Mouse (Mus musculus): Measurements from ENCODE around the gene Wnt11.

The Wnt11 gene

GRCm38 (mm10) chr7:98867794-98868150 is 32.9 kb downstream of the Wnt11 start:
- no peak for DNase-seq

GRCm38 (mm10) chr7:98869070-98869469 is 34.2 kb downstream of the Wnt11 start:
- DNase-seq = peak in 1 of 2 experiments; percentile 21

GRCm38 (mm10) chr7:98870791-98871190 is 35.9 kb downstream of the Wnt11 start:
- DNase-seq = no peak

GRCm38 (mm10) chr7:98871882-98872281 is 37.0 kb downstream of the Wnt11 start:
- no peak for DNase-seq

GRCm38 (mm10) chr7:98873316-98873715 is 38.4 kb downstream of the Wnt11 start:
- no peak for DNase-seq

- DNase-seq = peak; percentile 42 to 51
Observed at GRCm38 (mm10) chr7:98874411-98874951, 39.6 kb downstream of the Wnt11 start.

- peak; percentile 36 to 59 for DNase-seq
Observed at GRCm38 (mm10) chr7:98875390-98875990, 40.6 kb downstream of the Wnt11 start.

GRCm38 (mm10) chr7:98876119-98876518 is 41.2 kb downstream of the Wnt11 start:
- DNase-seq = peak; percentile 35 to 53

GRCm38 (mm10) chr7:98879176-98879575 is 44.3 kb downstream of the Wnt11 start:
- no peak for DNase-seq

GRCm38 (mm10) chr7:98881887-98882286 is 47.0 kb downstream of the Wnt11 start:
- DNase-seq = no peak

GRCm38 (mm10) chr7:98887811-98888261 is 52.9 kb downstream of the Wnt11 start:
- DNase-seq = no peak

GRCm38 (mm10) chr7:98888810-98889209 is 53.9 kb downstream of the Wnt11 start:
- no peak for DNase-seq

GRCm38 (mm10) chr7:98889211-98889610 is 54.3 kb downstream of the Wnt11 start:
- DNase-seq = no peak

- DNase-seq = no peak
Observed at GRCm38 (mm10) chr7:98893144-98893543, 58.2 kb downstream of the Wnt11 start.

GRCm38 (mm10) chr7:98894305-98894704 is 59.4 kb downstream of the Wnt11 start:
- no peak for DNase-seq

- DNase-seq = no peak
Observed at GRCm38 (mm10) chr7:98894768-98895167, 59.9 kb downstream of the Wnt11 start.

- no peak for DNase-seq
Observed at GRCm38 (mm10) chr7:98895501-98896095, 60.7 kb downstream of the Wnt11 start.

- DNase-seq = no peak
Observed at GRCm38 (mm10) chr7:98897323-98897722, 62.4 kb downstream of the Wnt11 start.

GRCm38 (mm10) chr7:98899815-98900214 is 64.9 kb downstream of the Wnt11 start:
- peak; percentile 58 to 80 for DNase-seq

- no peak for DNase-seq
Observed at GRCm38 (mm10) chr7:98901120-98901519, 66.2 kb downstream of the Wnt11 start.

- no peak for DNase-seq
Observed at GRCm38 (mm10) chr7:98903884-98904283, 69.0 kb downstream of the Wnt11 start.
